Mouse (Mus musculus) hindbrain, embryonic 16.5 days (tissue): ENCODE data around the gene Auts2. TPM values are rescaled to one million over a fixed set of nuclear protein-coding genes. Genes with fewer than 3 reads are reported as not detected.

Experiments
- ATAC-seq: fragments of 200-750 bp; cut with Nextera tagmentation; 2 replicates; pipeline ENCODE4 v1.8.0; 2017; ENCODE audit warnings: moderate TSS enrichment, moderate library complexity
- H3K27ac ChIP-seq: fragments of 300-500 bp; sonication (generic); 2 replicates; pipeline ENCODE4 v1.5.1; 2014; ENCODE audit warnings: low read depth, mild to moderate bottlenecking, control low read depth, low read length, moderate library complexity
- H3K27me3 ChIP-seq: fragments of 300-500 bp; sonication (generic); replicated peaks from 2 replicates; pipeline ENCODE4 v1.6.1; 2014; ENCODE audit warnings: low read length; ENCODE audit not compliant: control insufficient read depth, insufficient read depth
- H3K36me3 ChIP-seq: fragments of 300-500 bp; sonication (generic); 2 replicates; pipeline ENCODE4 v1.6.1; 2014; ENCODE audit warnings: mild to moderate bottlenecking, low read length, moderate library complexity, mixed read lengths; ENCODE audit not compliant: control insufficient read depth, insufficient read depth
- H3K4me1 ChIP-seq: fragments of 300-500 bp; sonication (generic); 2 replicates; pipeline ENCODE4 v1.6.1; 2014; ENCODE audit warnings: low read depth, low read length; ENCODE audit not compliant: control insufficient read depth, insufficient read depth
- H3K4me2 ChIP-seq: fragments of 300-500 bp; sonication (generic); 2 replicates; pipeline ENCODE4 v1.6.1; 2014; ENCODE audit warnings: mild to moderate bottlenecking, low read length, control low read depth, moderate library complexity
- H3K4me3 ChIP-seq: fragments of 300-500 bp; sonication (generic); 2 replicates; pipeline ENCODE4 v1.5.1; 2014; ENCODE audit warnings: mild to moderate bottlenecking, low read length, control low read depth, moderate library complexity
- H3K9ac ChIP-seq: fragments of 300-500 bp; sonication (generic); 2 replicates; pipeline ENCODE4 v1.6.1; 2014; ENCODE audit warnings: low read depth, mild to moderate bottlenecking, control low read depth, low read length, moderate library complexity
- H3K9me3 ChIP-seq: fragments of 300-500 bp; sonication (generic); 2 replicates; pipeline ENCODE4 v1.6.1; 2014; ENCODE audit warnings: mild to moderate bottlenecking, low read length, moderate library complexity; ENCODE audit not compliant: control insufficient read depth
- WGBS: fragments of 180-500 bp; shearing (Covaris S2); extraction: QIAGEN DNeasy Blood & Tissue Kit; methylation state at CpG from one replicate; pipeline ENCODE4 v1.1.7; 2014; 5-methylcytosine and 5-hydroxymethylcytosine counted together
- polyA plus RNA-seq: library from polyadenylated mRNA; unstranded; fragments of >200 nt; fragmentation: Nextera tagmentation; extraction: Ambion mirVana; gene quantifications from 2 replicates; pipeline ENCODE4 v1.2.1, GENCODE M21; 2015

The Auts2 gene
- polyA plus RNA-seq, 1 experiment from 2014 or later = 43.2 TPM

GRCm38 (mm10) chr5:131645341-131646191 is 897.6 kb downstream of the Auts2 start:
- WGBS = 17% methylated on average over 18 of the region's 18 CpGs
- Histone ChIP-seq H3K4me1 (peaks cover 48% of the 10 kb centered on the region), H3K27ac (no peak overlapping the region; the same call in 1 of the 2 replicates)

GRCm38 (mm10) chr5:131644331-131644730 is 898.8 kb downstream of the Auts2 start:
- H3K4me3 ChIP-seq = no peak overlapping the region
- WGBS = 42% methylated on average over 6 of the region's 6 CpGs
- H3K4me1 ChIP-seq = peaks cover 48% of the 10 kb centered on the region
- H3K27ac ChIP-seq = no peak overlapping the region
- no peak for ATAC-seq
- H3K9ac ChIP-seq = no peak overlapping the region
- no peaks in the 10 kb centered on the region for H3K36me3 ChIP-seq
- no peaks in the 10 kb centered on the region for H3K9me3 ChIP-seq
- H3K4me2 ChIP-seq = no peak overlapping the region
- H3K27me3 ChIP-seq = no peaks in the 10 kb centered on the region

More at GRCm38 (mm10) chr5:131645341-131646191, 897.6 kb downstream of the Auts2 start:
- peak; percentile 51 for ATAC-seq
- no peaks in the 10 kb centered on the region for H3K27me3 ChIP-seq
- H3K9me3 ChIP-seq = no peaks in the 10 kb centered on the region
- H3K36me3 ChIP-seq = no peaks in the 10 kb centered on the region
- H3K9ac ChIP-seq = no peak overlapping the region
- no peak overlapping the region for H3K4me3 ChIP-seq
- H3K4me2 ChIP-seq = no peak overlapping the region

GRCm38 (mm10) chr5:131643176-131644174 is 899.7 kb downstream of the Auts2 start:
- no peaks in the 10 kb centered on the region for H3K27me3 ChIP-seq
- no peak overlapping the region for H3K9ac ChIP-seq
- peak overlapping the region; percentile 54 for H3K27ac ChIP-seq
- peak; percentile 87 for ATAC-seq
- H3K9me3 ChIP-seq = no peaks in the 10 kb centered on the region
- WGBS = 20% methylated on average over 23 of the region's 23 CpGs
- no peak overlapping the region for H3K4me2 ChIP-seq
- H3K4me3 ChIP-seq = no peak overlapping the region
- H3K36me3 ChIP-seq = no peaks in the 10 kb centered on the region
- H3K4me1 ChIP-seq = peaks cover 48% of the 10 kb centered on the region

- WGBS = 38% methylated on average over 2 of the region's 2 CpGs
- ATAC-seq = 0 out of 2 replicates have a peak, but pooled peaks have one; percentile 2
Measured at GRCm38 (mm10) chr5:131642752-131643151, 900.4 kb downstream of the Auts2 start.

GRCm38 (mm10) chr5:131636431-131636830 is 906.7 kb downstream of the Auts2 start:
- no peak for ATAC-seq
- Histone ChIP-seq H3K27ac (no peak overlapping the region), H3K4me3 (no peak overlapping the region), H3K27me3 (no peaks in the 10 kb centered on the region), H3K4me2 (no peak overlapping the region), H3K4me1 (peaks cover 8% of the 10 kb centered on the region), H3K36me3 (no peaks in the 10 kb centered on the region), H3K9me3 (no peaks in the 10 kb centered on the region), H3K9ac (no peak overlapping the region)
- 85% methylated on average over 5 of the region's 5 CpGs for WGBS

More at GRCm38 (mm10) chr5:131642752-131643151, 900.4 kb downstream of the Auts2 start:
- Histone ChIP-seq H3K4me3 (no peak overlapping the region), H3K9ac (no peak overlapping the region; the same call in 1 of the 2 replicates), H3K4me2 (no peak overlapping the region; the same call in 1 of the 2 replicates), H3K27ac (peak overlapping the region; percentile 54), H3K4me1 (peaks cover 42% of the 10 kb centered on the region), H3K9me3 (no peaks in the 10 kb centered on the region), H3K27me3 (no peaks in the 10 kb centered on the region), H3K36me3 (no peaks in the 10 kb centered on the region)

- peaks cover 20% of the 10 kb centered on the region for H3K4me1 ChIP-seq
- no peaks in the 10 kb centered on the region for H3K27me3 ChIP-seq
- H3K4me2 ChIP-seq = no peak overlapping the region
- H3K36me3 ChIP-seq = no peaks in the 10 kb centered on the region
- no peak overlapping the region for H3K27ac ChIP-seq
- no peak overlapping the region for H3K4me3 ChIP-seq
- 91% methylated on average over 7 of the region's 7 CpGs for WGBS
- no peak for ATAC-seq
- no peak overlapping the region for H3K9ac ChIP-seq
- no peaks in the 10 kb centered on the region for H3K9me3 ChIP-seq
Measured at GRCm38 (mm10) chr5:131634731-131635130, 908.4 kb downstream of the Auts2 start.

GRCm38 (mm10) chr5:131631998-131632379 is 911.2 kb downstream of the Auts2 start:
- no peak overlapping the region for H3K27ac ChIP-seq
- no peak overlapping the region for H3K9ac ChIP-seq
- WGBS = 60% methylated on average over 4 of the region's 4 CpGs
- no peaks in the 10 kb centered on the region for H3K9me3 ChIP-seq
- ATAC-seq = no peak
- H3K4me2 ChIP-seq = no peak overlapping the region
- H3K4me1 ChIP-seq = peaks cover 20% of the 10 kb centered on the region
- H3K4me3 ChIP-seq = no peak overlapping the region
- H3K27me3 ChIP-seq = no peaks in the 10 kb centered on the region
- H3K36me3 ChIP-seq = no peaks in the 10 kb centered on the region

GRCm38 (mm10) chr5:131631038-131631997 is 911.8 kb downstream of the Auts2 start:
- Histone ChIP-seq H3K27me3 (no peaks in the 10 kb centered on the region), H3K36me3 (no peaks in the 10 kb centered on the region), H3K4me3 (no peak overlapping the region), H3K9ac (peak overlapping the region; percentile 38; the same call in 1 of the 2 replicates), H3K4me2 (no peak overlapping the region), H3K9me3 (no peaks in the 10 kb centered on the region), H3K4me1 (peaks cover 20% of the 10 kb centered on the region), H3K27ac (peak overlapping the region; percentile 64)
- ATAC-seq = no peak
- WGBS = 26% methylated on average over 12 of the region's 12 CpGs
